Mouse (Mus musculus) small intestine, adult 2 months (tissue): ENCODE results near the gene Rexo1.

Experiments
- CTCF ChIP-seq: fragments of 200-500 bp; IDR thresholded peaks from 2 replicates; pipeline ENCODE4 v1.5.1; 2012; ENCODE audit warnings: low read depth, mild to moderate bottlenecking, control low read depth, inconsistent platforms, low read length, moderate library complexity, mixed read lengths; ENCODE audit not compliant: insufficient replicate concordance, insufficient read length; ENCODE audit errors: extremely low read depth
- POLR2A ChIP-seq: fragments of 200-500 bp; IDR thresholded peaks from 2 replicates; pipeline ENCODE4 v1.6.1; 2012; ENCODE audit warnings: low read depth, mild to moderate bottlenecking, control low read depth, inconsistent platforms, low read length, moderate library complexity

DNA sequence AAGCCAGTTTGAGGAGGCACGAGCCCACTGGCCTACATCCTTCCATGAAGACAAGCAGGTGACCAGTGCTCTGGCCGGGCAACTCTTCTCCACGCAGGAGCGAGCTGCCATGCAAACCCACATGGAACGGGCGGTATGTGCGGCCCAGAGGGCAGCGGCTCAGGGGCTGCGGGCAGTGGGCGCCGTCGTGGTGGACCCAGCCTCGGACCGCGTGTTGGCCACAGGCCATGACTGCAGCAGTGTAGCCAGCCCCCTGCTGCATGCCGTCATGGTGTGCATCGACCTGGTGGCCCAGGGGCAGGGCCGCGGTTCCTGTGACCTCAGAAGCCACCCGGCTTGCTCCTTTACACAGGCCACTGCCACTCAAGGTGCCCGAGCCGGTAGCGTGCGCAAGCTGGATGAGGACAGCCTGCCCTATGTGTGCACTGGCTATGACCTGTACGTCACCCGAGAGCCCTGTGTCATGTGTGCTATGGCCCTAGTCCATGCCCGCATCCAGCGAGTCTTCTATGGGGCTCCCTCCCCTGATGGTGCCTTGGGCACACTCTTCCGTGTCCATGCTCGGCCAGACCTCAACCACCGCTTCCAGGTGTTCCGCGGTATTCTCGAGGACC, 45.5 kb upstream of the Rexo1 start:
- no peak for TF ChIP-seq CTCF
- TF ChIP-seq POLR2A = no peak
